Mouse (Mus musculus) heart, adult 2 months (tissue): ENCODE results near the gene Defa21. TPM values are rescaled to one million over a fixed set of nuclear protein-coding genes. Genes with fewer than 3 reads are reported as not detected.
"Not testable (repeated sequence)": the region's sequence is repeated elsewhere in the genome, so short reads cannot be mapped to it uniquely, and the experiment has no call there.

Source experiments
- DNase-seq, 2 experiments: peaks; one replicate each; pipeline ENCODE4 v3.0.0; 2021
- H3K27ac ChIP-seq: fragments of 200-600 bp; 2 replicates; pipeline ENCODE4 v1.8.1; 2022
- H3K27me3 ChIP-seq: fragments of 200-500 bp; 2 replicates; pipeline ENCODE4 v1.6.1; 2012; ENCODE audit warnings: mild to moderate bottlenecking, low read length, inconsistent platforms, mixed read lengths; ENCODE audit not compliant: control insufficient read depth, insufficient read depth
- H3K36me3 ChIP-seq: fragments of 200-500 bp; 2 replicates; pipeline ENCODE4 v1.6.1; 2012; ENCODE audit warnings: low read length, inconsistent platforms; ENCODE audit not compliant: control insufficient read depth, insufficient read depth
- H3K4me1 ChIP-seq: fragments of 200-500 bp; 2 replicates; pipeline ENCODE4 v1.6.1; 2011; ENCODE audit warnings: low read length; ENCODE audit not compliant: control insufficient read depth, insufficient read depth
- H3K4me3 ChIP-seq: fragments of 200-600 bp; 2 replicates; pipeline ENCODE4 v1.8.1; 2022
- H3K79me2 ChIP-seq: fragments of 200-500 bp; replicated peaks from 2 replicates; pipeline ENCODE4 v1.6.1; 2012; ENCODE audit warnings: mild to moderate bottlenecking, inconsistent platforms, low read length, moderate library complexity, mixed read lengths; ENCODE audit not compliant: control insufficient read depth, insufficient read depth
- H3K9ac ChIP-seq: fragments of 200-500 bp; 2 replicates; pipeline ENCODE4 v1.6.1; 2012; ENCODE audit warnings: low read depth, mild to moderate bottlenecking, control low read depth, inconsistent platforms, low read length, mixed read lengths
- CTCF ChIP-seq: fragments of 200-600 bp; IDR thresholded peaks from 2 replicates; pipeline ENCODE4 v1.8.1; 2022; ENCODE audit warnings: antibody characterized with exemption, mild to moderate bottlenecking, moderate library complexity
- EP300 ChIP-seq: fragments of 200-500 bp; IDR thresholded peaks from 2 replicates; pipeline ENCODE4 v1.6.1; 2011; ENCODE audit warnings: low read depth, low read length, control low read depth; ENCODE audit not compliant: insufficient read depth
- POLR2A ChIP-seq: fragments of 200-500 bp; IDR thresholded peaks from 2 replicates; pipeline ENCODE4 v1.6.1; 2011; ENCODE audit warnings: mild to moderate bottlenecking, low read depth, low read length, control low read depth; ENCODE audit not compliant: insufficient read depth
- WGBS: fragments of 180-500 bp; shearing (Covaris S2); methylation state at CpG from one replicate; pipeline ENCODE4 v1.1.7; 2018; 5-methylcytosine and 5-hydroxymethylcytosine counted together
- intact Hi-C: fragments of 180-260 bp; cut with DNase I; formaldehyde crosslinking; loops from one replicate; pipeline ENCODE4 v1.15.1; 2025
- long read RNA-seq: library from polyadenylated mRNA; stranded (forward); transcript quantifications from one replicate; pipeline ENCODE4 v2.0.0, GENCODE M21; 2021
- polyA plus RNA-seq: library from polyadenylated mRNA; depleted of rRNA; stranded (reverse); fragments of >200 nt; gene quantifications from 2 replicates; pipeline ENCODE4 v1.2.3, GENCODE M21; 2012; rRNA removed
- total RNA-seq, 2 experiments: library from RNA; stranded (reverse); gene quantifications; 2 replicates each; pipeline ENCODE4 v1.2.3; 2021

Gene Defa21
- not detected for total RNA-seq
- not detected in 2 replicates for polyA plus RNA-seq
- long read RNA-seq, result 0 reads

GRCm38 (mm10) chr8:21025245-21025644, at the start of gene Defa21:
TSS of gene Defa21 (plus strand) at chr8:21025545.
- H3K4me3 ChIP-seq, DNase-seq, H3K4me1 ChIP-seq, H3K79me2 ChIP-seq, H3K27me3 ChIP-seq, H3K36me3 ChIP-seq, H3K27ac ChIP-seq, H3K9ac ChIP-seq, intact Hi-C loops: not testable (repeated sequence)
- WGBS, result no CpG with 5 or more reads among the region's 1 CpGs

- H3K9ac ChIP-seq, result no peak overlapping the region
- TF ChIP-seq CTCF (no peak), POLR2A (no peak), EP300 (no peak)
- DNase-seq, result no peak
- H3K4me3 ChIP-seq, result no peak overlapping the region
- no peaks in the 10 kb centered on the region for H3K36me3 ChIP-seq
- intact Hi-C loops, result no loop called here
- H3K4me1 ChIP-seq, result no peaks in the 10 kb centered on the region
- H3K79me2 ChIP-seq, result no peaks in the 10 kb centered on the region
- 19% methylated on average over 1 of the region's 1 CpGs for WGBS
- no peaks in the 10 kb centered on the region for H3K27me3 ChIP-seq
- no peak overlapping the region for H3K27ac ChIP-seq
Measured at GRCm38 (mm10) chr8:20979846-20980245, 45.5 kb upstream of the Defa21 start.

GRCm38 (mm10) chr8:20994042-20994441, 31.3 kb upstream of the Defa21 start:
- H3K27me3 ChIP-seq, H3K9ac ChIP-seq, DNase-seq, H3K27ac ChIP-seq, H3K4me1 ChIP-seq, H3K79me2 ChIP-seq, intact Hi-C loops, H3K36me3 ChIP-seq, H3K4me3 ChIP-seq: not testable (repeated sequence)

GRCm38 (mm10) chr8:20996776-20997175, 28.6 kb upstream of the Defa21 start:
- H3K36me3 ChIP-seq, result no peaks in the 10 kb centered on the region
- no peak for DNase-seq
- H3K4me1 ChIP-seq, result no peaks in the 10 kb centered on the region
- H3K27me3 ChIP-seq, result no peaks in the 10 kb centered on the region
- no peak overlapping the region for H3K9ac ChIP-seq
- TF ChIP-seq CTCF (no peak), EP300 (no peak), POLR2A (no peak)
- intact Hi-C loops, result loop anchor here (1.0 to 2.0 kb wide), 2 partner anchors 9 to 14 kb away; no protein-coding TSS in a partner anchor
- H3K4me3 ChIP-seq, result no peak overlapping the region
- WGBS, result 61% methylated on average over 2 of the region's 2 CpGs
- no peak overlapping the region for H3K27ac ChIP-seq
- H3K79me2 ChIP-seq, result no peaks in the 10 kb centered on the region

- Histone ChIP-seq H3K4me1 (no peaks in the 10 kb centered on the region), H3K4me3 (no peak overlapping the region), H3K27ac (no peak overlapping the region), H3K9ac (no peak overlapping the region), H3K79me2 (no peaks in the 10 kb centered on the region), H3K36me3 (no peaks in the 10 kb centered on the region), H3K27me3 (no peaks in the 10 kb centered on the region)
- DNase-seq, result no peak
- TF ChIP-seq EP300, result no peak
- no peak for TF ChIP-seq POLR2A
- TF ChIP-seq CTCF, result no peak
- intact Hi-C loops, result loop anchor here (2.0 kb wide), 1 partner anchor 14 kb away; no protein-coding TSS in a partner anchor
Measured at GRCm38 (mm10) chr8:20997291-20997690, 28.1 kb upstream of the Defa21 start.

GRCm38 (mm10) chr8:21001171-21001570, 24.2 kb upstream of the Defa21 start:
- WGBS, result 48% methylated on average over 8 of the region's 8 CpGs
- Histone ChIP-seq H3K9ac (no peak overlapping the region), H3K36me3 (no peaks in the 10 kb centered on the region), H3K4me1 (no peaks in the 10 kb centered on the region), H3K79me2 (no peaks in the 10 kb centered on the region), H3K27ac (no peak overlapping the region), H3K27me3 (no peaks in the 10 kb centered on the region), H3K4me3 (no peak overlapping the region)
- TF ChIP-seq EP300, result no peak
- no peak for TF ChIP-seq POLR2A
- peak; percentile 60 for TF ChIP-seq CTCF
- no peak for DNase-seq
- intact Hi-C loops, result no loop called here

GRCm38 (mm10) chr8:21006801-21007200, 18.5 kb upstream of the Defa21 start:
- intact Hi-C loops, result no loop called here
- Histone ChIP-seq H3K4me1 (no peaks in the 10 kb centered on the region), H3K27ac (no peak overlapping the region), H3K27me3 (no peaks in the 10 kb centered on the region), H3K9ac (no peak overlapping the region), H3K36me3 (no peaks in the 10 kb centered on the region), H3K4me3 (no peak overlapping the region), H3K79me2 (no peaks in the 10 kb centered on the region)
- WGBS, result 6% methylated on average over 1 of the region's 1 CpGs
- no peak for DNase-seq
- TF ChIP-seq POLR2A, result no peak
- TF ChIP-seq EP300, result no peak
- no peak for TF ChIP-seq CTCF
